8 mouse cellular contexts compared by ENCODE assay signal in the genomic region with DNA sequence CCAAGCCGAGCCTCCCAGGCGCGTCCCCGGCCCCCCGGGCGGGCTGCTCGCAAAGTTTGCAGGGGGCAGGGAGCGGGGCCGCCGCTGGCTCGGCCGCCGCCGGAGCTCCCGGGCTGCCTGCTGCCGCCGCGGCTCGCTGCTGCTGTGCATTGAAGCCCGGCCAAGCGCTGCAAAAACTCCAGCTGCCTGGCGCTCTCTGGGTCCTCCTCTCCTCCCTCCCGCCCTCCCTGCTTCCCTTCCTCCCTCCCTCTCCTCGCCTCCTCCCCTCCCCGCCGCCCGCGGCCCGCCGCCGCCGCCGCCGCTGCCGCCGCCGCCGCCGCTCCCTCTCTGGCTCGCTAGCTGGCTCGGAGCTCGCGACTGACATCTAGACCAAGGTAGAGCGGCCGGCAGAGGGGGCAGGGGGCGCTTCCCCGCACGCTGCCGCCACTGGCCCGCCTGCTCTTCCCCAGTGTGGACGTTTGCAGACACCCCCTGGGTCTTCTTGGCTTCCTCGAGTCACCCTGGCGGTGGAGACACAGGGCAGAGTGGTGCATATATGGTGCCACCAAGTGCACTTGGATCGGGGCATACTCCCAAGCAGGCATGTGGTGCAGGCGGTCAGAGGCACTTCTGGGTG. TPM values are rescaled to one million over a fixed set of nuclear protein-coding genes. Genes with fewer than 3 reads are reported as not detected.
A peak's percentile ranks its signal among the peaks of the same experiment; 100 is the strongest.
DNase-seq lines count a peak whose midpoint lies in the region; ATAC-seq and TF ChIP-seq lines count a peak whose summit lies in the region.

A gene (minus strand): TSS at position 137 of the 616 bp plus-strand sequence.

- ATAC-seq in hindbrain, embryonic 15.5 days (ENCODE audit: low FRiP score, low read depth) = peak; percentile 73

- intact Hi-C loops in gastrocnemius, adult 2 months (cut with DNase I) = no loop called here
- intact Hi-C loops in left cerebral cortex, adult 2 months (cut with DNase I) = loop anchor here (5.0 to 10.0 kb wide), 2 partner anchors 403 to 926 kb away; no protein-coding TSS in a partner anchor

- under 1% methylated on average over 37 of the region's 55 CpGs for WGBS in hindbrain, embryonic 15.5 days

- peak within 1 kb of the TSS; percentile 76 for H3K27ac ChIP-seq in gastrocnemius, adult 2 months
- H3K27ac ChIP-seq in hindbrain, embryonic 15.5 days (replicated peaks) = peak within 1 kb of the TSS; percentile 94
- H3K27ac ChIP-seq in left cerebral cortex, adult 2 months = peak within 1 kb of the TSS; percentile 98

- peak within 1 kb of the TSS; percentile 95 for H3K9ac ChIP-seq in hindbrain, embryonic 15.5 days

- H3K27me3 ChIP-seq in hindbrain, embryonic 15.5 days = peaks cover 8% of the 10 kb centered on the region

- peak within 1 kb of the TSS; percentile 75 for H3K4me2 ChIP-seq in hindbrain, embryonic 15.5 days

- peak; percentile 59 to 68 for DNase-seq in adrenal gland, adult 18-20 months (ENCODE audit: low spot score in 2 of 2)
- peak; percentile 58 to 61 for DNase-seq in cerebellum, postnatal 36 days
- peak; percentile 84 for DNase-seq in gastrocnemius, adult 2 months
- DNase-seq in left cerebral cortex, adult 2 months (ENCODE audit: extremely low spot score in 1 of 2, low spot score in 2 of 2) = peak; percentile 79 to 81
- peak; percentile 75 for DNase-seq in lung, postnatal 36 days
- DNase-seq in right cerebral cortex, postnatal 14 days = peak; percentile 81
- no peak for DNase-seq in c-Kit-positive CD71-positive TER-119-positive erythroid progenitor cells, embryonic 14.5 days (ENCODE audit: low spot score)

- peaks cover 34% of the 10 kb centered on the region for H3K4me1 ChIP-seq in hindbrain, embryonic 15.5 days (replicated peaks)

- no peaks in the 10 kb centered on the region for H3K36me3 ChIP-seq in hindbrain, embryonic 15.5 days

- peak within 1 kb of the TSS; percentile 89 for H3K4me3 ChIP-seq in gastrocnemius, adult 2 months
- H3K4me3 ChIP-seq in hindbrain, embryonic 15.5 days = peak within 1 kb of the TSS; percentile 78
- H3K4me3 ChIP-seq in left cerebral cortex, adult 2 months = peak within 1 kb of the TSS; percentile 89

- no peaks in the 10 kb centered on the region for H3K9me3 ChIP-seq in hindbrain, embryonic 15.5 days

- TF ChIP-seq CTCF in gastrocnemius, adult 2 months (IDR thresholded peaks at IDR 0.05) = peak; percentile 36; the same call in 1 of the 2 replicates
- peak; percentile 35 for TF ChIP-seq CTCF in left cerebral cortex, adult 2 months (IDR thresholded peaks at IDR 0.05)

RNA-seq across cellular contexts. Expression of the gene that starts here (rescaled TPM):
- total RNA-seq in adrenal gland, adult 18-20 months (2021) = 1 to 10 TPM; 4.5 to 6.7 TPM
- total RNA-seq in gastrocnemius, adult 2 months (2021) = 1 to 10 TPM; 1.4 to 4.6 TPM
- polyA plus RNA-seq in hindbrain, embryonic 15.5 days (2015; fragmentation: Nextera tagmentation; extraction: Ambion mirVana) = 17.1 and 17.5 TPM in 2 replicates
- 10 to 100 TPM; 70.2 to 71.6 TPM for total RNA-seq in left cerebral cortex, adult 2 months (2021)

Comparison
In these comparisons a context has a peak if more than half of its experiments do, and no peak if none do; other contexts are left out.
1. RNA of the gene that starts here (total RNA-seq): 70.2 to 71.6 TPM in left cerebral cortex, adult 2 months; 4.5 to 6.7 TPM in adrenal gland, adult 18-20 months and 1.4 to 4.6 TPM in gastrocnemius, adult 2 months; every median in the first group is over 4 times any median in the second.
2. Peak in every context shown above with its lines, with median percentiles within 50 percentile points of each other: H3K27ac ChIP-seq and H3K4me3 ChIP-seq.